Mouse (Mus musculus) midbrain, postnatal 0 days (tissue): ENCODE results near the gene Ppfia4. TPM values are rescaled to one million over a fixed set of nuclear protein-coding genes. Genes with fewer than 3 reads are reported as not detected.
A peak's percentile ranks its signal among the peaks of the same experiment; 100 is the strongest.

ENCODE experiments used
- ATAC-seq: fragments of 200-750 bp; cut with Nextera tagmentation; 2 replicates; pipeline ENCODE4 v1.8.0; 2017; ENCODE audit warnings: moderate number of reproducible peaks, mild to moderate bottlenecking, moderate TSS enrichment, moderate library complexity; ENCODE audit not compliant: low FRiP score
- DNase-seq: peaks from one replicate; pipeline ENCODE4 v3.0.0-alpha.2; 2015; ENCODE audit warnings: low spot score
- H3K27ac ChIP-seq: fragments of 300-500 bp; sonication (generic); 2 replicates; pipeline ENCODE4 v1.5.1; 2014; ENCODE audit warnings: low read depth, mild to moderate bottlenecking, low read length, mixed read lengths
- H3K27me3 ChIP-seq: fragments of 300-500 bp; sonication (generic); 2 replicates; pipeline ENCODE4 v1.6.1; 2014; ENCODE audit warnings: low read length, control low read depth, mixed read lengths; ENCODE audit not compliant: insufficient read depth
- H3K36me3 ChIP-seq: fragments of 300-500 bp; sonication (generic); 2 replicates; pipeline ENCODE4 v1.6.1; 2014; ENCODE audit warnings: low read length, control low read depth, mixed read lengths; ENCODE audit not compliant: insufficient read depth
- H3K4me1 ChIP-seq: fragments of 300-500 bp; sonication (generic); 2 replicates; pipeline ENCODE4 v1.6.1; 2014; ENCODE audit warnings: mild to moderate bottlenecking, control low read depth, antibody characterized with exemption, low read length, mixed read lengths; ENCODE audit not compliant: insufficient read depth
- H3K4me2 ChIP-seq: fragments of 300-500 bp; sonication (generic); 2 replicates; pipeline ENCODE4 v1.6.1; 2014; ENCODE audit warnings: low read depth, mild to moderate bottlenecking, low read length, mixed read lengths; ENCODE audit not compliant: poor library complexity, severe bottlenecking
- H3K4me3 ChIP-seq: fragments of 300-500 bp; sonication (generic); 2 replicates; pipeline ENCODE4 v1.5.1; 2014; ENCODE audit warnings: low read depth, mild to moderate bottlenecking, low read length, moderate library complexity
- H3K9ac ChIP-seq: fragments of 300-500 bp; sonication (generic); replicated peaks from 2 replicates; pipeline ENCODE4 v1.6.1; 2014; ENCODE audit warnings: mild to moderate bottlenecking, low read length, moderate library complexity, mixed read lengths; ENCODE audit not compliant: poor library complexity, severe bottlenecking
- H3K9me3 ChIP-seq: fragments of 300-500 bp; sonication (generic); 2 replicates; pipeline ENCODE4 v1.6.1; 2016; ENCODE audit warnings: low read length, control low read depth
- CTCF ChIP-seq: IDR thresholded peaks from 2 replicates; pipeline ENCODE4 v1.5.1; 2016; ENCODE audit warnings: antibody characterized with exemption, mild to moderate bottlenecking
- WGBS: fragments of 180-500 bp; shearing (Covaris S2); extraction: QIAGEN DNeasy Blood & Tissue Kit; methylation state at CpG from one replicate; pipeline ENCODE4 v1.1.7; 2014; 5-methylcytosine and 5-hydroxymethylcytosine counted together
- polyA plus RNA-seq: library from polyadenylated mRNA; unstranded; fragments of >200 nt; fragmentation: Nextera tagmentation; extraction: Ambion mirVana; gene quantifications from 2 replicates; pipeline ENCODE4 v1.2.1, GENCODE M21; 2015
- total RNA-seq: library from RNA; depleted of rRNA; stranded (reverse); fragments of >200 nt; gene quantifications from 2 replicates; pipeline ENCODE4 v1.2.3, GENCODE M21; 2014

Ppfia4 gene
- total and polyA plus RNA-seq, 2 experiments from 2014 or later: 28.7 to 42.0 TPM

GRCm38 (mm10) chr1:134363194-134363593, 30.5 kb upstream of the Ppfia4 start:
- no peak for DNase-seq
- Histone ChIP-seq H3K36me3 (peaks cover 5% of the 10 kb centered on the region), H3K4me3 (no peak overlapping the region), H3K9ac (no peak overlapping the region), H3K27ac (no peak overlapping the region), H3K4me1 (no peaks in the 10 kb centered on the region), H3K9me3 (no peaks in the 10 kb centered on the region), H3K27me3 (no peaks in the 10 kb centered on the region), H3K4me2 (no peak overlapping the region)
- ATAC-seq: no peak
- WGBS: 75% methylated on average over 4 of the region's 4 CpGs
- no peak for TF ChIP-seq CTCF

DNA sequence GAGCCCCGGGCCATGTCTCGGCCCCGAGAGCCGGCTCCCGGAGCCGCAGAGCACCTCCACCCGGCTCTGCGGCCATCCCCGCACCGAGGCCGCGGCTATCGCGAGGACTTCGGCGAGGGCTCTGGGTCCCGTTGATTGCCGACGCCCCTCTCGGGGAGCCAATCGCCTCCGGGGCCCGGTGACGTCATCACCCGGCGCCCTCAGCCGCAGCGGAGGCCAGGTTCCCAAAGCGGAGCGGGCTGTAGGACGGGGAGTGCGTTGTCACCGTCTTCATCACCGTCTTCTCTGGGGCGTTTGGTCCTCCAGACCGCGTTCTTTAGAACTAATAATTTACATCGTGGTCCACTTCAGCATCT, 29.1 kb upstream of the Ppfia4 start, which contains the start of gene Tmem183a:
Tmem183a (minus strand) TSS at position 123 of the 356 bp plus-strand sequence.
- 0% methylated on average over 37 of the region's 38 CpGs for WGBS
- H3K9me3 ChIP-seq: no peaks in the 10 kb centered on the region
- H3K36me3 ChIP-seq: peaks cover 13% of the 10 kb centered on the region
- peak within 1 kb of the TSS; percentile 93 for H3K9ac ChIP-seq
- H3K4me3 ChIP-seq: peak within 1 kb of the TSS; percentile 90
- H3K27ac ChIP-seq: peak within 1 kb of the TSS; percentile 80
- no peaks in the 10 kb centered on the region for H3K4me1 ChIP-seq
- peak; percentile 97 for DNase-seq
- peak; percentile 97 for ATAC-seq
- H3K27me3 ChIP-seq: no peaks in the 10 kb centered on the region
- no peak for TF ChIP-seq CTCF
- peak within 1 kb of the TSS; percentile 53 for H3K4me2 ChIP-seq

DNA sequence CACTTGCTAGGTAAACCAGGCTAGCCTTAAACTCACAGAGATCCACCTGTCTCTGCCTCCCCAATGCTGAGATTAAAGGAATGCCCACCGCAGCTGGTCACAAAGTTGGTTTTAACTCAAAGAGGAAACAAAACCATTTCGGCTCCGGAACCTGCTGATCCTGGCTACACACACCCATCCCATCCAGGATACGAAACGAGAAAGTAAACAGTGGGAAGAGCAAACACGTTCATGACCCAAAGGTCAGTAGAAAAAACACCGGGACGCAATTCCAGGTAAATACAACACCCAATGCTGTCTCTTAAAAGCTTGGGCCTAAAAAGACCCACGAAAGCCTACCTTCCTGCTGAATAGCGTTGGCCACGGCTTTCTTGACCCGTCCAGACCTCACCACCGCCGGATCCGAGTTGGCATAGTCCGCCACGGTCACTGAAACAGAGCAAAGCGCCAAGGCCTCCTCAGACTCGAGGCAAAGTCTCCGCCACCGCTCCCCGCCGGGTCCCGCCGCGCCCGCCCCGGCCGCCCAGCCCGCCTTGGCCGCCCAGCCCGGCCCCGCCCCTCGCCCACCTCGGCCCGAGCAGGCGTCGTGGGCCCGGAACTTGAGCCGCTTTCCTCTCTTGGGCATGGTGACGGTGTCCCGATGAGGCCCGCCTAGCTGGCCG, 28.6 kb upstream of the Ppfia4 start:
- Histone ChIP-seq H3K27me3 (no peaks in the 10 kb centered on the region), H3K9ac (peak overlapping the region; percentile 93), H3K36me3 (peaks cover 13% of the 10 kb centered on the region), H3K4me1 (no peaks in the 10 kb centered on the region), H3K4me2 (peak overlapping the region; percentile 44), H3K27ac (peak overlapping the region; percentile 80), H3K4me3 (peak overlapping the region; percentile 90), H3K9me3 (no peaks in the 10 kb centered on the region)
- no peak for DNase-seq
- peak; percentile 77 for ATAC-seq
- TF ChIP-seq CTCF: no peak
- 2% methylated on average over 30 of the region's 44 CpGs for WGBS

GRCm38 (mm10) chr1:134360656-134361055, 27.9 kb upstream of the Ppfia4 start:
- Histone ChIP-seq H3K4me3 (peak overlapping the region; percentile 90), H3K36me3 (peaks cover 20% of the 10 kb centered on the region), H3K9ac (no peak overlapping the region), H3K4me1 (no peaks in the 10 kb centered on the region), H3K27me3 (no peaks in the 10 kb centered on the region), H3K9me3 (no peaks in the 10 kb centered on the region), H3K27ac (no peak overlapping the region), H3K4me2 (peak overlapping the region; percentile 44)
- DNase-seq (no peak), ATAC-seq (no peak)
- no peak for TF ChIP-seq CTCF
- WGBS: 82% methylated on average over 7 of the region's 7 CpGs

DNA sequence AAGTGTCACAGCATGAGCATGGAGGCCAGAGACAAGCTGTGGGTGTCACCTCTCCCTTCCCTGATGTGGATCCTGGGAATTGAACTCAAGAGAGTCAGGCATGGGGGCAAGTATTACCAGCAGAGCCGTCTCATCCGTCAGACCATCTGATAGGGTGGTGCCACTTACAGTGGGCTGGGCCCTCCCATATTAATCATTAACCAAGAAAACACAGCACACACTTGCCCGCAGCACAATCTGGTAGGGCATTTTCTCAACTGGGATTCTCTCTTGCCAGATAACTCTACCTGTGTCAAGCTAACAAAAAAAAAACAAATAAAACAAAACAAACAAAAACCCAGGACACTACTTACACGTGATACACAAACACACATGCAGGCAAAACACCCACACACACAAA, 24.7 kb upstream of the Ppfia4 start:
- 94% methylated on average over 4 of the region's 4 CpGs for WGBS
- DNase-seq: no peak
- no peak overlapping the region for H3K4me3 ChIP-seq
- H3K9ac ChIP-seq: no peak overlapping the region
- H3K4me2 ChIP-seq: no peak overlapping the region
- H3K27me3 ChIP-seq: no peaks in the 10 kb centered on the region
- no peak overlapping the region for H3K27ac ChIP-seq
- no peak for TF ChIP-seq CTCF
- ATAC-seq: no peak
- no peaks in the 10 kb centered on the region for H3K4me1 ChIP-seq
- no peaks in the 10 kb centered on the region for H3K9me3 ChIP-seq
- peaks cover 44% of the 10 kb centered on the region for H3K36me3 ChIP-seq

DNA sequence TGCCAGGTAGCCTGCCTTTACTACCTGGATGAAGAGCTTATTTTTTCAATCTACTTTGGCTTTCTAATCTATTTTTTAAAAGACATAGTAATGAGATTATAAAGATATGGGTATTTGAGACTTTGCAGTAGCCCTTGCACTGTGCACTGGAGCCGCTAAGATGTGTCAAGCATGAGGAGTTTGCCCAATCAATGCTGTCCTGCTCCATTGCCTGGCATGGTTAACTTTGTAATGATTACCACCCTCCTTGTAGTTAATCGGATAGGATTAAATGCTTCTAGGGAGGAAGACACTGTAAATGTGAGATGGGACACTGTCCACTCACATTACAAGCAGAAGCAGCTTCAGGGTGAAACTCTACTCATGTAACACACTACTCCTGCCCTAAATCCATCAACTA, 20.6 kb upstream of the Ppfia4 start:
- peaks cover 63% of the 10 kb centered on the region for H3K36me3 ChIP-seq
- no peak for TF ChIP-seq CTCF
- H3K4me1 ChIP-seq: no peaks in the 10 kb centered on the region
- no peaks in the 10 kb centered on the region for H3K9me3 ChIP-seq
- H3K27ac ChIP-seq: no peak overlapping the region
- 91% methylated on average over 2 of the region's 2 CpGs for WGBS
- no peak overlapping the region for H3K4me2 ChIP-seq
- DNase-seq (no peak), ATAC-seq (no peak)
- H3K4me3 ChIP-seq: no peak overlapping the region
- no peaks in the 10 kb centered on the region for H3K27me3 ChIP-seq
- H3K9ac ChIP-seq: no peak overlapping the region
